Comparison of ENCODE assay signal across 8 mouse cellular contexts in genomic region chr4:142153526-142153925, GRCm38 (mm10).
DNase-seq lines count a peak whose midpoint lies in the region; ATAC-seq and TF ChIP-seq lines count a peak whose summit lies in the region.

No protein-coding gene starts in this region.

- H3K27me3 ChIP-seq in hindbrain, postnatal 0 days (ENCODE audit: insufficient read depth, low read length) = no peaks in the 10 kb centered on the region

- 0 out of 2 replicates have a peak, but pooled peaks have one; percentile 100 for TF ChIP-seq CTCF in gastrocnemius, adult 2 months (IDR thresholded peaks at IDR 0.05)
- peak; percentile 100 for TF ChIP-seq CTCF in hindbrain, postnatal 0 days (IDR thresholded peaks at IDR 0.05; ENCODE audit: low read depth)

- intact Hi-C loops in gastrocnemius, adult 2 months (cut with DNase I) = loop anchor here (1.0 to 5.0 kb wide), 6 partner anchors 34 to 867 kb away; partner anchors contain the start of gene Kazn

- ATAC-seq in activated CD4-positive, CD25-positive, alpha-beta regulatory T cell, adult 4 months = peak; percentile 59
- peak; percentile 89 for ATAC-seq in common myeloid progenitor, adult 5-6 weeks (replicated peaks; ENCODE audit: low read depth, poor library complexity, severe bottlenecking)
- peak; percentile 87 for ATAC-seq in hindbrain, postnatal 0 days

- DNase-seq in gastrocnemius, adult 2 months = peak; percentile 85
- DNase-seq in hindbrain, postnatal 0 days (ENCODE audit: low spot score) = peak; percentile 93
- DNase-seq in left cerebral cortex, adult 18-20 months (ENCODE audit: low spot score in 2 of 2) = peak; percentile 84 to 92
- peak; percentile 83 to 90 for DNase-seq in lung, postnatal 4 days
- DNase-seq in right cerebral cortex, adult 18-20 months = peak; percentile 78
- peak; percentile 66 to 74 for DNase-seq in urinary bladder, adult 18-20 months (ENCODE audit: low spot score in 2 of 2)

- H3K4me3 ChIP-seq in gastrocnemius, adult 2 months = no peak overlapping the region
- no peak overlapping the region for H3K4me3 ChIP-seq in hindbrain, postnatal 0 days (ENCODE audit: low read length)

- WGBS in hindbrain, postnatal 0 days = 6% methylated on average over 2 of the region's 2 CpGs

- no peak overlapping the region for H3K9ac ChIP-seq in hindbrain, postnatal 0 days (replicated peaks; ENCODE audit: low read length)

- H3K4me1 ChIP-seq in hindbrain, postnatal 0 days (ENCODE audit: insufficient read depth, low read length) = no peaks in the 10 kb centered on the region

- H3K36me3 ChIP-seq in hindbrain, postnatal 0 days (ENCODE audit: insufficient read depth, low read length) = peaks cover 12% of the 10 kb centered on the region

- no peaks in the 10 kb centered on the region for H3K9me3 ChIP-seq in hindbrain, postnatal 0 days (ENCODE audit: low read length)

- no peak overlapping the region for H3K4me2 ChIP-seq in hindbrain, postnatal 0 days (ENCODE audit: low read depth, low read length)

- H3K27ac ChIP-seq in gastrocnemius, adult 2 months = no peak overlapping the region
- no peak overlapping the region for H3K27ac ChIP-seq in hindbrain, postnatal 0 days
